Mouse (Mus musculus) intestine, embryonic 14.5 days (tissue): ENCODE results near the gene Cpa4. TPM values are rescaled to one million over a fixed set of nuclear protein-coding genes. Genes with fewer than 3 reads are reported as not detected.

Experiments used
- ATAC-seq: fragments of 200-750 bp; cut with Nextera tagmentation; replicated peaks from 2 replicates; pipeline ENCODE4 v1.8.0; 2017; ENCODE audit warnings: low read depth, moderate number of reproducible peaks, moderate TSS enrichment, moderate library complexity; ENCODE audit not compliant: low FRiP score, low TSS enrichment
- DNase-seq: peaks from one replicate; pipeline ENCODE4 v3.0.0-alpha.2; 2018; ENCODE audit warnings: low spot score
- H3K27ac ChIP-seq: fragments of 300-500 bp; sonication (generic); 2 replicates; pipeline ENCODE4 v1.5.1; 2014; ENCODE audit warnings: low read depth, mild to moderate bottlenecking, control low read depth
- H3K27me3 ChIP-seq: fragments of 300-500 bp; sonication (generic); replicated peaks from 2 replicates; pipeline ENCODE4 v1.6.1; 2014; ENCODE audit warnings: low read length, control low read depth; ENCODE audit not compliant: control insufficient read depth, insufficient read depth
- H3K36me3 ChIP-seq: fragments of 300-500 bp; sonication (generic); 2 replicates; pipeline ENCODE4 v1.6.1; 2014; ENCODE audit warnings: low read length, control low read depth; ENCODE audit not compliant: control insufficient read depth, insufficient read depth
- H3K4me1 ChIP-seq: fragments of 300-500 bp; sonication (generic); replicated peaks from 2 replicates; pipeline ENCODE4 v1.6.1; 2014; ENCODE audit warnings: low read length, control low read depth, mixed read lengths; ENCODE audit not compliant: control insufficient read depth, insufficient read depth
- H3K4me2 ChIP-seq: fragments of 300-500 bp; sonication (generic); 2 replicates; pipeline ENCODE4 v1.6.1; 2014; ENCODE audit warnings: low read length
- H3K4me3 ChIP-seq: fragments of 300-500 bp; sonication (generic); 2 replicates; pipeline ENCODE4 v1.5.1; 2014; ENCODE audit warnings: low read depth, low read length, control low read depth, mixed read lengths
- H3K9ac ChIP-seq: fragments of 300-500 bp; sonication (generic); 2 replicates; pipeline ENCODE4 v1.6.1; 2014; ENCODE audit warnings: mild to moderate bottlenecking, low read length
- H3K9me3 ChIP-seq: fragments of 300-500 bp; sonication (generic); 2 replicates; pipeline ENCODE4 v1.6.1; 2016; ENCODE audit warnings: low read length, control low read depth; ENCODE audit not compliant: control insufficient read depth
- WGBS: fragments of 180-500 bp; shearing (Covaris S2); extraction: QIAGEN DNeasy Blood & Tissue Kit; methylation state at CpG from one replicate; pipeline ENCODE4 v1.1.7; 2014; 5-methylcytosine and 5-hydroxymethylcytosine counted together
- polyA plus RNA-seq: library from polyadenylated mRNA; unstranded; fragments of >200 nt; fragmentation: Nextera tagmentation; extraction: Ambion mirVana; gene quantifications from 2 replicates; pipeline ENCODE4 v1.2.1, GENCODE M21; 2014

The Cpa4 gene
- polyA plus RNA-seq, 1 experiment from 2014 or later: 0.93 TPM

- DNase-seq (no peak), ATAC-seq (no peak)
- Histone ChIP-seq H3K4me1 (peaks cover 10% of the 10 kb centered on the region; the same call in 1 of the 2 replicates), H3K4me3 (no peak overlapping the region), H3K27me3 (no peaks in the 10 kb centered on the region), H3K9ac (no peak overlapping the region), H3K9me3 (no peaks in the 10 kb centered on the region), H3K27ac (no peak overlapping the region), H3K36me3 (no peaks in the 10 kb centered on the region), H3K4me2 (no peak overlapping the region)
- 18% methylated on average over 9 of the region's 9 CpGs for WGBS
These were observed 12.1 kb upstream of the Cpa4 start for GRCm38 (mm10) chr6:30556080-30556479.

DNA sequence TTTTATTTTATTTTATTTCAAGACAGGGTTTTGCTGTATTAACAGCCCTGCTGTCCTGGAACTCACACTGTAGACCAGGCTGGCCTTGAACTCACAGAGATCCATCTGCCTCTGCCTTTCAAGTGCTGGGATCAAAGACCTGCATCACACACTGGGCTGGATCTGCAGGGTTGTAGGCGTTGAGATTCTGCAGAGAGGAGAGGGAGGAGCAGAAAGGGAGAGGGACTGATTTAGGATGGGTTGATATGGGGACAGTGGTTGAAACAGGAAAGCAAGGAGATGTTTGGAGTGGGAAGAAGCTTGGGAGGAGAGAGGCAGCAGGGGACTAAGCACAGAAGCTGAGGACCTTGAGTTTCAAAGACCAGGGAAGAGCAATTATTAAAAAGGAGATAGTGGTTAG, 8.4 kb upstream of the Cpa4 start:
- WGBS: 61% methylated on average over 1 of the region's 1 CpGs
- H3K4me3 ChIP-seq: no peak overlapping the region
- no peak overlapping the region for H3K9ac ChIP-seq
- no peak for ATAC-seq
- no peaks in the 10 kb centered on the region for H3K36me3 ChIP-seq
- no peaks in the 10 kb centered on the region for H3K4me1 ChIP-seq
- DNase-seq: no peak
- no peaks in the 10 kb centered on the region for H3K27me3 ChIP-seq
- H3K27ac ChIP-seq: no peak overlapping the region
- H3K9me3 ChIP-seq: no peaks in the 10 kb centered on the region
- H3K4me2 ChIP-seq: no peak overlapping the region

DNA sequence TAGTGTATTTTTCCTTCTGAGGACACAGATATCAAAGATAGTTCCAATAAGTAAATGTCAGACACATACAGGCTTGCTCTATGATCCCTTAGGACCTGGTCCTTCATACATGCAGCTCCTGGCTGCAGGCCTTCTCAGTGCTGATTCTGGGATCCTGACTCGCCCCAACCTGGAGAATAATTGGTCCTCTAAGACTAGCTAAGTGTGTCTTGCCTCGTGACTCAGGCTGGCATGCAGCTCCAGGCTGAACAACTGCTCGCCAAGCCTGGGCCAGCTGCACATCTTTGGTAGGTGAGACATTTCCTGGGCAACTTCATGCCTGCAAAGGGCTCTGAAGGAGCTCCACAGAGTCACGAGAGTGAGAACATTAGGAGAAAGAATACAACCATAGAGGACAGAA, 6.0 kb upstream of the Cpa4 start:
- no peak for DNase-seq
- no peak overlapping the region for H3K9ac ChIP-seq
- no peak overlapping the region for H3K27ac ChIP-seq
- H3K4me1 ChIP-seq: no peaks in the 10 kb centered on the region
- no peak overlapping the region for H3K4me3 ChIP-seq
- H3K4me2 ChIP-seq: no peak overlapping the region
- H3K36me3 ChIP-seq: no peaks in the 10 kb centered on the region
- 70% methylated on average over 4 of the region's 4 CpGs for WGBS
- no peaks in the 10 kb centered on the region for H3K27me3 ChIP-seq
- no peaks in the 10 kb centered on the region for H3K9me3 ChIP-seq
- no peak for ATAC-seq

- WGBS: 76% methylated on average over 6 of the region's 6 CpGs
- Histone ChIP-seq H3K9me3 (no peaks in the 10 kb centered on the region), H3K9ac (no peak overlapping the region), H3K4me1 (no peaks in the 10 kb centered on the region), H3K4me3 (no peak overlapping the region), H3K27me3 (no peaks in the 10 kb centered on the region), H3K36me3 (no peaks in the 10 kb centered on the region), H3K4me2 (no peak overlapping the region), H3K27ac (no peak overlapping the region)
- no peak for ATAC-seq
- no peak for DNase-seq
These were observed 4.6 kb upstream of the Cpa4 start for GRCm38 (mm10) chr6:30563575-30563974.

DNA sequence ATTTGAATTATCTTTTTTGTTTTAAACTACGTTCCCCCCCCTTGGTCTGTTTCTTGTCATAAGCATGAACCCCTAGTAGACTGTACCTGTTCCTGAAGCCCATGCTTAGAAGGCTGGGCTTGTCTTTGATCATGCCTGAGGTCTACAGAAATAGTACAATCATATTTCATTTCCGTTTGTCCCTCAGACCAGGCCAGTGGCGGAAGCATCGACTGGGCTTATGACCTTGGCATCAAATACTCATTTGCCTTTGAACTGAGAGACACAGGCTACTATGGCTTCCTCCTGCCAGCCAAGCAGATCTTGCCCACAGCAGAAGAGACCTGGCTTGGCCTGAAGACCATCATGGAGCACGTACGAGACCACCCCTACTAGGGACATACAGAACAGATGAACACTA, 4.1 kb upstream of the Cpa4 start:
- H3K9ac ChIP-seq: no peak overlapping the region
- H3K4me3 ChIP-seq: no peak overlapping the region
- no peaks in the 10 kb centered on the region for H3K27me3 ChIP-seq
- ATAC-seq (no peak), DNase-seq (no peak)
- H3K36me3 ChIP-seq: no peaks in the 10 kb centered on the region
- no peaks in the 10 kb centered on the region for H3K9me3 ChIP-seq
- peaks cover 4% of the 10 kb centered on the region; the same call in 1 of the 2 replicates for H3K4me1 ChIP-seq
- 90% methylated on average over 6 of the region's 6 CpGs for WGBS
- H3K27ac ChIP-seq: no peak overlapping the region
- no peak overlapping the region for H3K4me2 ChIP-seq

GRCm38 (mm10) chr6:30569331-30569730, 1.2 kb downstream of the Cpa4 start:
- H3K4me2 ChIP-seq: no peak overlapping the region
- H3K27ac ChIP-seq: no peak overlapping the region
- H3K4me1 ChIP-seq: peaks cover 15% of the 10 kb centered on the region
- H3K9me3 ChIP-seq: no peaks in the 10 kb centered on the region
- 73% methylated on average over 10 of the region's 10 CpGs for whole genome bisulfite sequencing
- H3K4me3 ChIP-seq: no peak overlapping the region
- no peaks in the 10 kb centered on the region for H3K27me3 ChIP-seq
- no peak overlapping the region for H3K9ac ChIP-seq
- no peak for DNase-seq
- no peak for ATAC-seq
- no peaks in the 10 kb centered on the region for H3K36me3 ChIP-seq

DNA sequence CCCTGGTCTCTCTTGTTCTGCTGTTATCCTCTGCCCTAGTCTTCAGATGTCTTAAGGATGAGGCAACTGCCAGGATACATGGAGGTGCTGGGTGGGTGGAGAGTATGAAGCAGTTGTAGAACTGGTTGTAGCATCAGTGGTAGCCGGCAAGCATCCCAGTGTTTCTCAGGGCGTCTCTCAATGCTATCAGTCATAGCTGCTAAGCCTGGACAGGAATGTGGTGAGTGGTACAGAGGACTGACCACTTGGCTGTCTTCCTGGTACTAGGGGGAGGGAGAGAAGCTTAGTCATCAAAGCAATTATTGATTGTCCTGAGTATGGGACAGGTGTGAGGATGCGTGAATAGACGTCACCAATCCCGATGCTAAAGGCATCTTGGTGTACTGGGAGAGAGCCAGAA, 1.8 kb downstream of the Cpa4 start:
- H3K4me3 ChIP-seq: no peak overlapping the region
- no peak overlapping the region for H3K27ac ChIP-seq
- 86% methylated on average over 5 of the region's 5 CpGs for WGBS
- H3K4me2 ChIP-seq: no peak overlapping the region
- ATAC-seq (no peak), DNase-seq (no peak)
- no peaks in the 10 kb centered on the region for H3K36me3 ChIP-seq
- H3K9me3 ChIP-seq: no peaks in the 10 kb centered on the region
- no peak overlapping the region for H3K9ac ChIP-seq
- peaks cover 15% of the 10 kb centered on the region for H3K4me1 ChIP-seq
- H3K27me3 ChIP-seq: no peaks in the 10 kb centered on the region

GRCm38 (mm10) chr6:30572456-30573311, 4.5 kb downstream of the Cpa4 start:
- Histone ChIP-seq H3K4me1 (peaks cover 21% of the 10 kb centered on the region), H3K4me2 (no peak overlapping the region), H3K4me3 (no peak overlapping the region), H3K27ac (peak overlapping the region; percentile 79), H3K27me3 (no peaks in the 10 kb centered on the region), H3K36me3 (no peaks in the 10 kb centered on the region), H3K9me3 (no peaks in the 10 kb centered on the region), H3K9ac (no peak overlapping the region)
- ATAC-seq (peak; percentile 33; the same call in 1 of the 2 replicates), DNase-seq (peak; percentile 67)
- 49% methylated on average over 20 of the region's 20 CpGs for WGBS

- Histone ChIP-seq H3K4me3 (no peak overlapping the region), H3K4me2 (no peak overlapping the region), H3K27ac (peak overlapping the region; percentile 79), H3K4me1 (peaks cover 21% of the 10 kb centered on the region), H3K36me3 (no peaks in the 10 kb centered on the region), H3K9ac (no peak overlapping the region), H3K27me3 (no peaks in the 10 kb centered on the region), H3K9me3 (no peaks in the 10 kb centered on the region)
- 36% methylated on average over 5 of the region's 5 CpGs for WGBS
- ATAC-seq: no peak; the same call in 1 of the 2 replicates
- DNase-seq: no peak
These were observed 5.2 kb downstream of the Cpa4 start for GRCm38 (mm10) chr6:30573380-30573779.
